Mouse (Mus musculus) heart, postnatal 0 days (tissue): ENCODE results near the gene Hyal3.

Experiments
- CTCF ChIP-seq: IDR thresholded peaks from 2 replicates; pipeline ENCODE4 v1.5.1; 2016; ENCODE audit warnings: antibody characterized with exemption, control low read depth, low read depth
- EP300 ChIP-seq: IDR thresholded peaks from 2 replicates; pipeline ENCODE4 v1.6.1; 2016; ENCODE audit warnings: antibody characterized with exemption, low read depth

DNA sequence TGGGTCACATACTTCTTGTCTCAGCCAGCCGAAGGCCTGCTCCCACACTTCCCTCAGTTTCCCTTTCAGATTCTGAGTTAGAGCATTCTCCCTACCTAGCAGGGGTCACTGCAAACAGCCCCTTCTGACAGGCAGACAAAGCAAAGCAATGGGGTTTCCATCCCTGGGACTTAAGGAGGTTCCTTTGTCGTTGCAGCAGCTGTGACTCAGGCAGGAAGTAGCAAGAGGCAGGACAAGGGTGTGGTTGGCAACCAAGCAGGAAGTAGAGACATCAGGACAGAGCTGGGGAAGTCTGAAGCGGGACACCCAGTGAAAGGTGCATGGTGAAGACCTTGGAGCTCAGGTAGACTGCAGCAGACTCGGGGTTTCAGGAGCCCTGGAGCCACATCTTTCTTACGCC lies 43.9 kb downstream of the Hyal3 start:
- TF ChIP-seq CTCF (no peak), EP300 (0 out of 2 replicates have a peak, but pooled peaks have one; percentile 23)
